8 mouse cellular contexts compared by ENCODE assay signal in the genomic region with DNA sequence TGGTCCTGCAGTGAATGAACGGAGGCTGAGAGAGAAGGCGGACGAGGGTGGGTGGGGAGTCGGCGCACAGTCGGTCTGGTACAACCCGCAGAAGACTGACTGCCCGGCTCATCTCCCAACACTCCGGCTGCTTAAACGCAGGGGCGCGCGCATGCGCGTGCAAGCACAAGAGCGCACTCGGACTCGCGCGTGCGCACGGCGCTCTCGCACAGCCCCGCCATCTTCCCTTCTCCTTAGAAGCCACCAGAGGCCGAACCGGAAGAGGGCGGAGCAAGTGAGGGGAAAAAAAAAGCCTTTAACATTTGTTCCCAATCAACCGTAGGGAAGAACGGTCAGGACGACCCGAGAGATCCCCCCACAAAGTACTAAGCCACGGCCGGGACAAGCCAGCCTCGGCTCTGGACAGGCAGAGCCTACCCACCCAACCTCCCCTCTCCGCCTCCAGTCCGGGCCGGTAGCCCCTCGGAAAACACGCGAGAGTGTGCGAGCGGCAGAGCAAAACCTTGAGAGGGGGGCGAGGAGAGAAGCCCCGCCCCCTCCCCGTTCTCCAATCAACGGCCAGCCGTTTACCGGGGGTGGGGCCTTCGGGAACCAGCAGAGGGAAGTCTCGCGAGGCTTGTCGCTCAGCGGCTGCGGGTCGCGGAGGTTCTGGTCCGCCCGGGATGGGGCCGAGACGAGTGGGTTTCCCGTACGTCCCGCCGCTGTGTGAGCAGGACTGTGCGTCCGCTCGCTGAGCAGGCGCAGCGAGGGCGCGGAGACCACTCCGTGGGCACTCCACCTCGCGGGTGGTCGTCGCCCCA. TPM values are rescaled to one million over a fixed set of nuclear protein-coding genes. Genes with fewer than 3 reads are reported as not detected.
DNase-seq lines count a peak whose midpoint lies in the region; ATAC-seq lines count a peak whose summit lies in the region.

Gene Ints13 (minus strand): TSS at position 526 of the 800 bp plus-strand sequence.

- ATAC-seq in hindbrain, embryonic 11.5 days (ENCODE audit: low FRiP score) = peak; percentile 96

- H3K36me3 ChIP-seq in hindbrain, embryonic 11.5 days (ENCODE audit: control insufficient read depth, insufficient read depth, low read length) = no peaks in the 10 kb centered on the region

- WGBS in hindbrain, embryonic 11.5 days = under 1% methylated on average over 71 of the region's 77 CpGs

- H3K4me3 ChIP-seq in hindbrain, embryonic 11.5 days (ENCODE audit: low read depth, low read length) = peak within 1 kb of the TSS; percentile 97

- DNase-seq in Muller cell, postnatal 12 days (ENCODE audit: inconsistent ontology term) = peak; percentile 100
- peak; percentile 99 for DNase-seq in cerebellum, adult 9-11 months
- peak; percentile 95 to 97 for DNase-seq in frontal cortex, adult 2 months (ENCODE audit: extremely low spot score in 1 of 2, low spot score in 1 of 2)
- DNase-seq in hindbrain, embryonic 11.5 days (ENCODE audit: low spot score) = peak; percentile 99
- DNase-seq in layer of hippocampus, postnatal 10 days (ENCODE audit: low spot score in 2 of 2) = peak; percentile 95 to 96
- peak; percentile 99 for DNase-seq in lung, postnatal 10 days
- peak; percentile 97 for DNase-seq in ovary, postnatal 36 days (ENCODE audit: low spot score)
- peak; percentile 97 for DNase-seq in thymus, postnatal 25 days

- peak within 1 kb of the TSS; percentile 92 for H3K27ac ChIP-seq in hindbrain, embryonic 11.5 days (ENCODE audit: low read depth, low read length)

- peak within 1 kb of the TSS; percentile 87 for H3K9ac ChIP-seq in hindbrain, embryonic 11.5 days (ENCODE audit: low read depth, low read length)

- H3K9me3 ChIP-seq in hindbrain, embryonic 11.5 days (ENCODE audit: control insufficient read depth, low read length) = no peaks in the 10 kb centered on the region

- H3K4me1 ChIP-seq in hindbrain, embryonic 11.5 days (replicated peaks; ENCODE audit: control insufficient read depth, insufficient read depth, low read length) = no peaks in the 10 kb centered on the region

- no peaks in the 10 kb centered on the region for H3K27me3 ChIP-seq in hindbrain, embryonic 11.5 days (ENCODE audit: control insufficient read depth, insufficient read depth, low read length)

- peak within 1 kb of the TSS; percentile 63 for H3K4me2 ChIP-seq in hindbrain, embryonic 11.5 days (replicated peaks; ENCODE audit: low read depth, low read length)

RNA-seq across cellular contexts. Expression of gene Ints13, which starts in this region (rescaled TPM):
- polyA plus RNA-seq in frontal cortex, adult 2 months (2012; rRNA removed) = 83.2 and 87.5 TPM in 2 replicates
- 90.9 and 93.7 TPM in 2 replicates for polyA plus RNA-seq in hindbrain, embryonic 11.5 days (2014; fragmentation: Nextera tagmentation; extraction: Ambion mirVana)
- total RNA-seq in layer of hippocampus, postnatal 10 days (2021) = 10 to 100 TPM; 37.6 to 41.0 TPM

Comparison
In these comparisons a context has a peak if more than half of its experiments do, and no peak if none do; other contexts are left out.
1. Peak in every context shown above with its lines: DNase-seq, ATAC-seq, H3K4me3 ChIP-seq and H3K27ac ChIP-seq.